Comparison of ENCODE assay signal across 25 mouse cellular contexts in the genomic region with DNA sequence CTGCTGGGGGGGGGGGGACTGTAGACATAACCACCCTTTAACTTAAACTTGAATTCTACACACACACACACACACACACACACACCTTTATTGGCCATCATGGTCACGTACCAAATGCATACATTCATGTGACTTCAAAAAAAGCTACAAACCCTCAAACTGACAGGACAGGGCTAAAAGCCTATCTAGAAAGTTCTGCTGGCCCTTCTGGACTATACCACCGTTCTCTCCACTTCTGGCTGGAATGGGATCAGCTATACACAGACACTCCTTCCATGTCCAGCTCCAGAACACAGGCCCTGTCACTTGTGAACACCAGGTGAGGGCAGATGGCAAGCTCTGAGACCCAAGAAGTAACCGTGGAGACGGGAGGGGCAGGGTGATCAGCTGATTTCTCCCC. TPM values are rescaled to one million over a fixed set of nuclear protein-coding genes. Genes with fewer than 3 reads are reported as not detected.
DNase-seq lines count a peak whose midpoint lies in the region; ATAC-seq lines count a peak whose summit lies in the region.
"Had no signal": no experiment of that assay in that cellular context is flagged by ENCODE, and none has a peak within 500 bp of the region (broad histone marks: within the 10 kb centered on the region; RNA-seq: fewer than 3 reads in every experiment).

No protein-coding gene starts in this region.

- H3K4me2 ChIP-seq in hindbrain, embryonic 11.5 days (replicated peaks; ENCODE audit: low read depth, low read length) = peak overlapping the region; percentile 25; the same call in 1 of the 2 replicates
- H3K4me2 ChIP-seq in hindbrain, embryonic 14.5 days (replicated peaks) = no peak overlapping the region
- H3K4me2 ChIP-seq in embryonic facial prominence, embryonic 12.5 days (replicated peaks) = peak overlapping the region; percentile 67
- peak overlapping the region; percentile 82 for H3K4me2 ChIP-seq in limb, embryonic 11.5 days (ENCODE audit: low read depth, severe bottlenecking)

- H3K27ac ChIP-seq in hindbrain, embryonic 11.5 days (ENCODE audit: low read depth, low read length) = no peak overlapping the region
- H3K27ac ChIP-seq in hindbrain, embryonic 14.5 days = no peak overlapping the region
- peak overlapping the region; percentile 97 for H3K27ac ChIP-seq in embryonic facial prominence, embryonic 10.5 days (replicated peaks)
- H3K27ac ChIP-seq in embryonic facial prominence, embryonic 12.5 days = peak overlapping the region; percentile 100
- no peak overlapping the region for H3K27ac ChIP-seq in limb, embryonic 11.5 days (replicated peaks; ENCODE audit: low read depth, low read length)
- H3K27ac ChIP-seq: macrophage had no signal

- no peaks in the 10 kb centered on the region for H3K36me3 ChIP-seq in hindbrain, embryonic 11.5 days (ENCODE audit: control insufficient read depth, insufficient read depth, low read length)
- no peaks in the 10 kb centered on the region for H3K36me3 ChIP-seq in hindbrain, embryonic 14.5 days (replicated peaks; ENCODE audit: control insufficient read depth, insufficient read depth)
- peaks cover 20% of the 10 kb centered on the region; the same call in 1 of the 2 replicates for H3K36me3 ChIP-seq in embryonic facial prominence, embryonic 10.5 days (replicated peaks)
- H3K36me3 ChIP-seq in embryonic facial prominence, embryonic 12.5 days = no peaks in the 10 kb centered on the region
- H3K36me3 ChIP-seq in limb, embryonic 11.5 days (ENCODE audit: control insufficient read depth, insufficient read depth, low read length) = no peaks in the 10 kb centered on the region
- H3K36me3 ChIP-seq: G1E had no signal

- H3K9ac ChIP-seq in hindbrain, embryonic 11.5 days (ENCODE audit: low read depth, low read length) = no peak overlapping the region
- H3K9ac ChIP-seq in hindbrain, embryonic 14.5 days = no peak overlapping the region
- peak overlapping the region; percentile 99 for H3K9ac ChIP-seq in embryonic facial prominence, embryonic 12.5 days
- peak overlapping the region; percentile 94 for H3K9ac ChIP-seq in limb, embryonic 11.5 days (ENCODE audit: low read length)

- 6% methylated on average over 4 of the region's 4 CpGs for WGBS in hindbrain, embryonic 11.5 days
- WGBS in hindbrain, embryonic 14.5 days = 15% methylated on average over 4 of the region's 4 CpGs
- 8% methylated on average over 4 of the region's 4 CpGs for WGBS in embryonic facial prominence, embryonic 10.5 days
- 15% methylated on average over 4 of the region's 4 CpGs for WGBS in embryonic facial prominence, embryonic 12.5 days
- WGBS in limb, embryonic 11.5 days = 20% methylated on average over 4 of the region's 4 CpGs

- ATAC-seq in hindbrain, embryonic 11.5 days (ENCODE audit: low FRiP score) = no peak
- ATAC-seq in hindbrain, embryonic 14.5 days (ENCODE audit: low FRiP score) = no peak
- no peak for ATAC-seq in embryonic facial prominence, embryonic 12.5 days (ENCODE audit: insufficient number of reproducible peaks, insufficient read depth, low FRiP score, low TSS enrichment)
- ATAC-seq in limb, embryonic 11.5 days (ENCODE audit: insufficient number of reproducible peaks, low FRiP score, low TSS enrichment, low read depth) = no peak
- ATAC-seq: activated CD4-positive, CD25-positive, alpha-beta regulatory T cell, adult 4 months; forebrain, postnatal 0 days; lung, postnatal 0 days had no signal

- intact Hi-C loops in gastrocnemius, postnatal 36 days (cut with DNase I) = no loop called here

- no peaks in the 10 kb centered on the region for H3K9me3 ChIP-seq in hindbrain, embryonic 11.5 days (ENCODE audit: control insufficient read depth, low read length)
- no peaks in the 10 kb centered on the region for H3K9me3 ChIP-seq in hindbrain, embryonic 14.5 days (ENCODE audit: control insufficient read depth, low read length)
- no peaks in the 10 kb centered on the region for H3K9me3 ChIP-seq in embryonic facial prominence, embryonic 10.5 days
- no peaks in the 10 kb centered on the region for H3K9me3 ChIP-seq in embryonic facial prominence, embryonic 12.5 days
- no peaks in the 10 kb centered on the region for H3K9me3 ChIP-seq in limb, embryonic 11.5 days (ENCODE audit: control insufficient read depth, low read length)
- H3K9me3 ChIP-seq: G1E had no signal

- peaks cover 8% of the 10 kb centered on the region; the same call in 1 of the 2 replicates for H3K4me1 ChIP-seq in hindbrain, embryonic 11.5 days (replicated peaks; ENCODE audit: control insufficient read depth, insufficient read depth, low read length)
- peaks cover 9% of the 10 kb centered on the region for H3K4me1 ChIP-seq in hindbrain, embryonic 14.5 days (replicated peaks; ENCODE audit: control insufficient read depth, insufficient read depth, low read length)
- peaks cover 92% of the 10 kb centered on the region for H3K4me1 ChIP-seq in embryonic facial prominence, embryonic 10.5 days
- H3K4me1 ChIP-seq in embryonic facial prominence, embryonic 12.5 days = peaks cover 42% of the 10 kb centered on the region
- H3K4me1 ChIP-seq in limb, embryonic 11.5 days (ENCODE audit: control insufficient read depth, insufficient read depth, low read length) = peaks cover 49% of the 10 kb centered on the region

- H3K27me3 ChIP-seq in hindbrain, embryonic 11.5 days (ENCODE audit: control insufficient read depth, insufficient read depth, low read length) = peaks cover 92% of the 10 kb centered on the region
- peaks cover 89% of the 10 kb centered on the region for H3K27me3 ChIP-seq in hindbrain, embryonic 14.5 days (ENCODE audit: control insufficient read depth, insufficient read depth, low read length)
- peaks cover 100% of the 10 kb centered on the region for H3K27me3 ChIP-seq in embryonic facial prominence, embryonic 10.5 days (replicated peaks; ENCODE audit: low read depth, poor library complexity, severe bottlenecking)
- H3K27me3 ChIP-seq in embryonic facial prominence, embryonic 12.5 days = peaks cover 52% of the 10 kb centered on the region
- H3K27me3 ChIP-seq in limb, embryonic 11.5 days (ENCODE audit: control insufficient read depth, insufficient read depth, low read length) = peaks cover 62% of the 10 kb centered on the region

- DNase-seq in hindbrain, embryonic 11.5 days (ENCODE audit: low spot score) = peak; percentile 50
- DNase-seq in hindbrain, embryonic 14.5 days (ENCODE audit: low spot score) = no peak
- DNase-seq in embryonic facial prominence, embryonic 10.5 days (ENCODE audit: low spot score) = peak; percentile 43
- peak; percentile 38 for DNase-seq in limb, embryonic 11.5 days (ENCODE audit: low spot score)
- DNase-seq in ovary, adult 18-20 months (ENCODE audit: low spot score) = no peak
- DNase-seq in gastrocnemius, postnatal 36 days = no peak
- DNase-seq: adrenal gland, adult 8-10 months; B cell, adult 2 months; cerebellum, adult 18-20 months; cerebellum, postnatal 14 days; forebrain, postnatal 0 days; gastrocnemius, postnatal 25 days; heart, postnatal 36 days; kidney, adult 11 months; thymus, adult 18-20 months; thymus, postnatal 36 days had no signal

- H3K4me3 ChIP-seq in hindbrain, embryonic 11.5 days (ENCODE audit: low read depth, low read length) = no peak overlapping the region
- H3K4me3 ChIP-seq in hindbrain, embryonic 14.5 days (replicated peaks; ENCODE audit: low read length) = no peak overlapping the region
- H3K4me3 ChIP-seq in embryonic facial prominence, embryonic 10.5 days = peak overlapping the region; percentile 85
- peak overlapping the region; percentile 70 for H3K4me3 ChIP-seq in embryonic facial prominence, embryonic 12.5 days
- peak overlapping the region; percentile 72 for H3K4me3 ChIP-seq in limb, embryonic 11.5 days (ENCODE audit: low read depth, low read length)
- H3K4me3 ChIP-seq: myocyte had no signal

RNA-seq across cellular contexts. Expression of a gene that starts 2.0 kb away (rescaled TPM):
- 4.3 TPM in 2 replicates for polyA plus RNA-seq in hindbrain, embryonic 11.5 days (2014; fragmentation: Nextera tagmentation; extraction: Ambion mirVana)
- 0.46 and 0.53 TPM in 2 replicates for polyA plus RNA-seq in hindbrain, embryonic 14.5 days (2014; fragmentation: Nextera tagmentation; extraction: Ambion mirVana)
- 22.4 and 22.7 TPM in 2 replicates for polyA plus RNA-seq in embryonic facial prominence, embryonic 10.5 days (2016; fragmentation: Nextera tagmentation; extraction: Ambion mirVana)
- 24.3 and 27.8 TPM in 2 replicates for polyA plus RNA-seq in embryonic facial prominence, embryonic 12.5 days (2016; fragmentation: Nextera tagmentation; extraction: Ambion mirVana)
- polyA plus RNA-seq in limb, embryonic 11.5 days (2014; fragmentation: Nextera tagmentation; extraction: Ambion mirVana) = 7.9 and 10.0 TPM in 2 replicates
- under 1 TPM; 0.15 to 0.23 TPM for total RNA-seq in gastrocnemius, postnatal 36 days (2021)
- total RNA-seq: CH12.LX; liver, adult 2 months had no signal
- polyA plus RNA-seq: activated CD4-positive, CD25-positive, alpha-beta regulatory T cell, adult 4 months; G1E; liver, adult 2 months; lung, postnatal 0 days; macrophage; myocyte; small intestine, adult 2 months had no signal

Comparison
In these comparisons a context has a peak if more than half of its experiments do, and no peak if none do; other contexts are left out.
1. DNase-seq: peak in hindbrain, embryonic 11.5 days (single experiment), embryonic facial prominence, embryonic 10.5 days (single experiment) and limb, embryonic 11.5 days (single experiment); none in hindbrain, embryonic 14.5 days (single experiment), ovary, adult 18-20 months (single experiment) and gastrocnemius, postnatal 36 days (0 of 2).
2. H3K27ac ChIP-seq: peak in embryonic facial prominence, embryonic 10.5 days (single experiment) and embryonic facial prominence, embryonic 12.5 days (single experiment); none in hindbrain, embryonic 11.5 days (single experiment), hindbrain, embryonic 14.5 days (single experiment) and limb, embryonic 11.5 days (single experiment).
3. H3K4me3 ChIP-seq: peak in embryonic facial prominence, embryonic 10.5 days (single experiment), embryonic facial prominence, embryonic 12.5 days (single experiment) and limb, embryonic 11.5 days (single experiment); none in hindbrain, embryonic 11.5 days (single experiment) and hindbrain, embryonic 14.5 days (single experiment).
4. H3K9ac ChIP-seq: peak in embryonic facial prominence, embryonic 12.5 days (single experiment) and limb, embryonic 11.5 days (single experiment); none in hindbrain, embryonic 11.5 days (single experiment) and hindbrain, embryonic 14.5 days (single experiment).